Comparison of ENCODE assay signal across 19 mouse cellular contexts in the genomic region with DNA sequence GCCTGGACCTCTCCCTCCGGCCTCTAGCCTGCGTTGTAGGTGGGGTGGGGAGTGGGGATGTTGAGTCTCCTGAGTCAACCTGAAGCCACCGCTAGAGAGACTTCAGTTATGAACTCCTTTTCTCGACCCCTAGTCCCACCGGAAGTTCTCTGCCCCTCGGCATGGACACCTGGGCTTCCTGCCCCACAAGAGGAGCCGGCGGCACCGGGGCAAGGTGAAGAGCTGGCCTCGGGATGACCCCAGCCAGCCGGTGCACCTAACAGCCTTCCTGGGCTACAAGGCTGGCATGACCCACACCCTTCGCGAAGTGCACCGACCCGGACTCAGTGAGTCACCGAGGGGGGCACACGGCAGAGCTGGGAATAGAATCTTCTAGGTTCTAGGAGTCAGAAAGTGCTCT. TPM values are rescaled to one million over a fixed set of nuclear protein-coding genes. Genes with fewer than 3 reads are reported as not detected.
"Had no signal": no experiment of that assay in that cellular context is flagged by ENCODE, and none has a peak within 500 bp of the region (broad histone marks: within the 10 kb centered on the region; RNA-seq: fewer than 3 reads in every experiment).

No protein-coding gene starts in this region.

- H3K9ac ChIP-seq: lung, embryonic 14.5 days; midbrain, embryonic 12.5 days; neural tube, embryonic 13.5 days had no signal

- H3K4me2 ChIP-seq: liver, embryonic 11.5 days; lung, embryonic 14.5 days; midbrain, embryonic 12.5 days; neural tube, embryonic 13.5 days had no signal

- H3K4me3 ChIP-seq: midbrain, embryonic 12.5 days; neural tube, embryonic 13.5 days had no signal

- H3K36me3 ChIP-seq: midbrain, embryonic 12.5 days; neural tube, embryonic 13.5 days had no signal

- ATAC-seq: midbrain, embryonic 16.5 days had no signal

- DNase-seq: kidney, adult 11 months; kidney, adult 9 months; kidney, postnatal 14 days; layer of hippocampus, adult 9-11 months; layer of hippocampus, postnatal 36 days; lung, embryonic 14.5 days; lung, postnatal 14 days; retina, postnatal 1 day; right cerebral cortex, postnatal 4 days; spleen, adult 18-20 months; thymus, postnatal 36 days had no signal

- H3K27ac ChIP-seq: midbrain, embryonic 12.5 days; neural tube, embryonic 13.5 days had no signal

- H3K9me3 ChIP-seq: midbrain, embryonic 12.5 days; neural tube, embryonic 13.5 days had no signal

RNA-seq across cellular contexts. Expression of gene Rpl3l, which starts 0.6 kb away (rescaled TPM):
- polyA plus RNA-seq: limb, embryonic 14.5 days; liver, embryonic 11.5 days; lung, embryonic 14.5 days; midbrain, embryonic 12.5 days; midbrain, embryonic 16.5 days; neural tube, embryonic 13.5 days had no signal

RNA-seq across cellular contexts. Expression of gene Rnf151, which starts 10.3 kb away (rescaled TPM):
- total RNA-seq: layer of hippocampus, postnatal 36 days; left cerebral cortex, postnatal 25 days; megakaryocyte-erythroid progenitor cell, adult 5-6 weeks had no signal
- polyA plus RNA-seq: stomach, embryonic 14.5 days had no signal
